Mouse (Mus musculus) midbrain, embryonic 14.5 days (tissue): ENCODE results near the gene Flrt1. TPM values are rescaled to one million over a fixed set of nuclear protein-coding genes. Genes with fewer than 3 reads are reported as not detected.

Experiments
- ATAC-seq: fragments of 200-750 bp; cut with Nextera tagmentation; 2 replicates; pipeline ENCODE4 v1.8.0; 2017; ENCODE audit warnings: moderate number of reproducible peaks, moderate library complexity; ENCODE audit not compliant: low FRiP score, low TSS enrichment
- DNase-seq: peaks from one replicate; pipeline ENCODE4 v3.0.0-alpha.2; 2015
- H3K27ac ChIP-seq: fragments of 300-500 bp; sonication (generic); replicated peaks from 2 replicates; pipeline ENCODE4 v1.5.1; 2014; ENCODE audit warnings: mild to moderate bottlenecking, low read depth, low read length, moderate library complexity
- H3K27me3 ChIP-seq: fragments of 300-500 bp; sonication (generic); 2 replicates; pipeline ENCODE4 v1.6.1; 2014; ENCODE audit warnings: low read length, control low read depth, mixed read lengths; ENCODE audit not compliant: control insufficient read depth, insufficient read depth
- H3K36me3 ChIP-seq: fragments of 300-500 bp; sonication (generic); 2 replicates; pipeline ENCODE4 v1.6.1; 2014; ENCODE audit warnings: low read length, control low read depth; ENCODE audit not compliant: control insufficient read depth, insufficient read depth
- H3K4me1 ChIP-seq: fragments of 300-500 bp; sonication (generic); 2 replicates; pipeline ENCODE4 v1.6.1; 2014; ENCODE audit warnings: mild to moderate bottlenecking, antibody characterized with exemption, low read length, control low read depth; ENCODE audit not compliant: control insufficient read depth, insufficient read depth
- H3K4me2 ChIP-seq: fragments of 300-500 bp; sonication (generic); 2 replicates; pipeline ENCODE4 v1.6.1; 2014; ENCODE audit warnings: mild to moderate bottlenecking, low read length, moderate library complexity
- H3K4me3 ChIP-seq: fragments of 300-500 bp; sonication (generic); replicated peaks from 2 replicates; pipeline ENCODE4 v1.5.1; 2014; ENCODE audit warnings: low read depth, low read length
- H3K9ac ChIP-seq: fragments of 300-500 bp; sonication (generic); replicated peaks from 2 replicates; pipeline ENCODE4 v1.6.1; 2014; ENCODE audit warnings: mild to moderate bottlenecking, low read length, moderate library complexity
- H3K9me3 ChIP-seq: fragments of 300-500 bp; sonication (generic); 2 replicates; pipeline ENCODE4 v1.6.1; 2016; ENCODE audit warnings: low read length, control low read depth, mixed read lengths; ENCODE audit not compliant: control insufficient read depth
- WGBS: fragments of 180-500 bp; shearing (Covaris S2); extraction: QIAGEN DNeasy Blood & Tissue Kit; methylation state at CpG from one replicate; pipeline ENCODE4 v1.1.7; 2014; 5-methylcytosine and 5-hydroxymethylcytosine counted together
- polyA plus RNA-seq: library from polyadenylated mRNA; unstranded; fragments of >200 nt; fragmentation: Nextera tagmentation; extraction: Ambion mirVana; gene quantifications from 2 replicates; pipeline ENCODE4 v1.2.1, GENCODE M21; 2014

Flrt1 gene
- 7.0 and 10.2 TPM in 2 replicates for polyA plus RNA-seq

GRCm38 (mm10) chr19:7105544-7105943, at the start of gene Flrt1:
TSS of gene Flrt1 (minus strand) at chr19:7105729.
- no peak for ATAC-seq
- DNase-seq: peak; percentile 58
- Histone ChIP-seq H3K9me3 (no peaks in the 10 kb centered on the region), H3K9ac (no peak within 1 kb of the TSS), H3K36me3 (no peaks in the 10 kb centered on the region), H3K4me1 (peaks cover 50% of the 10 kb centered on the region), H3K27me3 (no peaks in the 10 kb centered on the region), H3K4me3 (no peak within 1 kb of the TSS), H3K27ac (peak within 1 kb of the TSS; percentile 21; the same call in 1 of the 2 replicates), H3K4me2 (no peak within 1 kb of the TSS)
- WGBS: 14% methylated on average over 9 of the region's 9 CpGs

GRCm38 (mm10) chr19:7155196-7155595, 49.7 kb upstream of the Flrt1 start:
- Histone ChIP-seq H3K4me3 (no peak overlapping the region), H3K27ac (peak overlapping the region; percentile 14; the same call in 1 of the 2 replicates), H3K9ac (no peak overlapping the region), H3K27me3 (0 out of 2 replicates have a peak, but pooled peaks cover 4% of the 10 kb centered on the region), H3K9me3 (no peaks in the 10 kb centered on the region), H3K36me3 (no peaks in the 10 kb centered on the region), H3K4me1 (peaks cover 48% of the 10 kb centered on the region), H3K4me2 (no peak overlapping the region)
- DNase-seq: no peak
- WGBS: 49% methylated on average over 6 of the region's 6 CpGs
- peak; percentile 31; the same call in 1 of the 2 replicates for ATAC-seq

GRCm38 (mm10) chr19:7153232-7153631, 47.7 kb upstream of the Flrt1 start:
- no peaks in the 10 kb centered on the region for H3K27me3 ChIP-seq

GRCm38 (mm10) chr19:7151927-7152653, 46.6 kb upstream of the Flrt1 start:
- H3K27ac ChIP-seq: no peak overlapping the region
- 67% methylated on average over 6 of the region's 6 CpGs for WGBS

More at GRCm38 (mm10) chr19:7153232-7153631, 47.7 kb upstream of the Flrt1 start:
- Histone ChIP-seq H3K27ac (peak overlapping the region; percentile 55), H3K4me2 (no peak overlapping the region), H3K4me3 (no peak overlapping the region), H3K9ac (no peak overlapping the region), H3K9me3 (no peaks in the 10 kb centered on the region), H3K36me3 (no peaks in the 10 kb centered on the region), H3K4me1 (peaks cover 64% of the 10 kb centered on the region)
- 24% methylated on average over 7 of the region's 7 CpGs for WGBS
- ATAC-seq (no peak), DNase-seq (peak; percentile 51)

GRCm38 (mm10) chr19:7151300-7151926, 45.9 kb upstream of the Flrt1 start:
- 75% methylated on average over 7 of the region's 7 CpGs for WGBS
- H3K27me3 ChIP-seq: no peaks in the 10 kb centered on the region
- no peak for DNase-seq
- H3K9me3 ChIP-seq: no peaks in the 10 kb centered on the region
- H3K4me3 ChIP-seq: no peak overlapping the region
- H3K27ac ChIP-seq: no peak overlapping the region
- peaks cover 48% of the 10 kb centered on the region for H3K4me1 ChIP-seq
- no peak for ATAC-seq
- no peak overlapping the region for H3K9ac ChIP-seq
- H3K4me2 ChIP-seq: no peak overlapping the region
- no peaks in the 10 kb centered on the region for H3K36me3 ChIP-seq

More at GRCm38 (mm10) chr19:7151927-7152653, 46.6 kb upstream of the Flrt1 start:
- peaks cover 55% of the 10 kb centered on the region for H3K4me1 ChIP-seq
- no peaks in the 10 kb centered on the region for H3K27me3 ChIP-seq
- DNase-seq: no peak
- ATAC-seq: no peak
- no peak overlapping the region for H3K4me2 ChIP-seq
- H3K36me3 ChIP-seq: no peaks in the 10 kb centered on the region
- H3K9ac ChIP-seq: no peak overlapping the region
- no peaks in the 10 kb centered on the region for H3K9me3 ChIP-seq
- H3K4me3 ChIP-seq: no peak overlapping the region

- H3K27ac ChIP-seq: no peak overlapping the region
- no peak overlapping the region for H3K4me2 ChIP-seq
- H3K9me3 ChIP-seq: no peaks in the 10 kb centered on the region
- ATAC-seq: no peak
- 53% methylated on average over 7 of the region's 7 CpGs for WGBS
- H3K4me3 ChIP-seq: no peak overlapping the region
- no peak for DNase-seq
- no peaks in the 10 kb centered on the region for H3K27me3 ChIP-seq
- H3K36me3 ChIP-seq: no peaks in the 10 kb centered on the region
- no peak overlapping the region for H3K9ac ChIP-seq
- peaks cover 48% of the 10 kb centered on the region for H3K4me1 ChIP-seq
These were observed 43.7 kb upstream of the Flrt1 start for GRCm38 (mm10) chr19:7149158-7149685.

GRCm38 (mm10) chr19:7148541-7149085, 43.1 kb upstream of the Flrt1 start:
- no peaks in the 10 kb centered on the region for H3K9me3 ChIP-seq
- H3K4me1 ChIP-seq: peaks cover 53% of the 10 kb centered on the region
- no peak overlapping the region for H3K4me3 ChIP-seq
- no peak for ATAC-seq
- H3K36me3 ChIP-seq: no peaks in the 10 kb centered on the region
- no peaks in the 10 kb centered on the region for H3K27me3 ChIP-seq
- DNase-seq: no peak
- H3K27ac ChIP-seq: no peak overlapping the region
- H3K9ac ChIP-seq: 0 out of 2 replicates have a peak overlapping the region, but pooled peaks have one; percentile 16
- WGBS: 61% methylated on average over 8 of the region's 8 CpGs
- H3K4me2 ChIP-seq: no peak overlapping the region

GRCm38 (mm10) chr19:7148096-7148495, 42.6 kb upstream of the Flrt1 start:
- Histone ChIP-seq H3K4me3 (no peak overlapping the region), H3K9me3 (no peaks in the 10 kb centered on the region), H3K36me3 (no peaks in the 10 kb centered on the region), H3K27ac (no peak overlapping the region), H3K4me2 (no peak overlapping the region), H3K4me1 (peaks cover 53% of the 10 kb centered on the region), H3K27me3 (no peaks in the 10 kb centered on the region), H3K9ac (0 out of 2 replicates have a peak overlapping the region, but pooled peaks have one; percentile 16)
- DNase-seq: no peak
- ATAC-seq: no peak
- 57% methylated on average over 4 of the region's 4 CpGs for WGBS
